Mouse (Mus musculus): ENCODE data around the gene Mrpl43.

Mrpl43 gene

DNA sequence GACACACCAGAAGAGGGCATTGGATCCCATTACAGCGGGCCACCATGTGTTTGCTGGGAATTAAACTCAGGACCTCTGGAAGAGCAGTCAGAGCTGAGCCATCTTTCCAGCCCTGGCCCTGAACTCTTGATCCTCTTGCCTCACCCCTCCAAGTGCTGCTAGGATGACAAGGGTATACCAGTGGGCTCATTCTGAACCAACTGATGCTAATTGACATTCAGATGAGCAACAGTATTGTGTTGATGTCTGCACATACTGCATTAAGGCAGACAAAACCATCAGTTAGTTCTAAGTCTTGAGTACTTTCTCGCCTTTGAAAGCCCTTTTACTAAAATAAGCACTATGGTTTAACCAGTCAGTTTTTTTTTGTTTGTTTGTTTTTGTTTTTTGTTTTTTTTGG lies 46.6 kb downstream of the Mrpl43 start:
- DNase-seq, result no peak

Data from right cerebral cortex, postnatal 4 days (tissue).